Mouse (Mus musculus) hindbrain, embryonic 11.5 days (tissue): Measurements from ENCODE around the gene Mef2a. TPM values are rescaled to one million over a fixed set of nuclear protein-coding genes. Genes with fewer than 3 reads are reported as not detected.

ENCODE experiments used
- ATAC-seq: fragments of 200-750 bp; cut with Nextera tagmentation; 2 replicates; pipeline ENCODE4 v1.8.0; 2017; ENCODE audit warnings: mild to moderate bottlenecking, moderate TSS enrichment, moderate library complexity; ENCODE audit not compliant: low FRiP score
- DNase-seq: peaks from one replicate; pipeline ENCODE4 v3.0.0-alpha.2; 2015; ENCODE audit warnings: low spot score
- H3K27ac ChIP-seq: fragments of 300-500 bp; sonication (generic); 2 replicates; pipeline ENCODE4 v1.5.1; 2014; ENCODE audit warnings: mild to moderate bottlenecking, low read depth, low read length
- H3K27me3 ChIP-seq: fragments of 300-500 bp; sonication (generic); 2 replicates; pipeline ENCODE4 v1.6.1; 2014; ENCODE audit warnings: mild to moderate bottlenecking, low read length, moderate library complexity, mixed read lengths; ENCODE audit not compliant: control insufficient read depth, insufficient read depth
- H3K36me3 ChIP-seq: fragments of 300-500 bp; sonication (generic); 2 replicates; pipeline ENCODE4 v1.6.1; 2014; ENCODE audit warnings: mild to moderate bottlenecking, low read length, moderate library complexity, mixed read lengths; ENCODE audit not compliant: control insufficient read depth, insufficient read depth
- H3K4me1 ChIP-seq: fragments of 300-500 bp; sonication (generic); replicated peaks from 2 replicates; pipeline ENCODE4 v1.6.1; 2014; ENCODE audit warnings: low read length, mixed read lengths; ENCODE audit not compliant: control insufficient read depth, insufficient read depth
- H3K4me2 ChIP-seq: fragments of 300-500 bp; sonication (generic); replicated peaks from 2 replicates; pipeline ENCODE4 v1.6.1; 2014; ENCODE audit warnings: mild to moderate bottlenecking, low read depth, low read length
- H3K4me3 ChIP-seq: fragments of 300-500 bp; sonication (generic); 2 replicates; pipeline ENCODE4 v1.5.1; 2014; ENCODE audit warnings: low read depth, low read length
- H3K9ac ChIP-seq: fragments of 300-500 bp; sonication (generic); 2 replicates; pipeline ENCODE4 v1.6.1; 2014; ENCODE audit warnings: low read depth, low read length
- H3K9me3 ChIP-seq: fragments of 300-500 bp; sonication (generic); 2 replicates; pipeline ENCODE4 v1.6.1; 2016; ENCODE audit warnings: low read length; ENCODE audit not compliant: control insufficient read depth
- WGBS: fragments of 180-500 bp; shearing (Covaris S2); extraction: QIAGEN DNeasy Blood & Tissue Kit; methylation state at CpG from one replicate; pipeline ENCODE4 v1.1.7; 2014; 5-methylcytosine and 5-hydroxymethylcytosine counted together
- polyA plus RNA-seq: library from polyadenylated mRNA; unstranded; fragments of >200 nt; fragmentation: Nextera tagmentation; extraction: Ambion mirVana; gene quantifications from 2 replicates; pipeline ENCODE4 v1.2.1, GENCODE M21; 2014

Mef2a gene
- polyA plus RNA-seq, 1 experiment from 2014 or later: 32.3 TPM

GRCm38 (mm10) chr7:67230221-67230620 is 142.4 kb downstream of the Mef2a start:
- ATAC-seq (no peak), DNase-seq (no peak)
- Histone ChIP-seq H3K36me3 (0 out of 2 replicates have a peak, but pooled peaks cover 3% of the 10 kb centered on the region), H3K4me3 (no peak overlapping the region), H3K4me2 (no peak overlapping the region), H3K9ac (no peak overlapping the region), H3K27ac (no peak overlapping the region), H3K9me3 (no peaks in the 10 kb centered on the region), H3K4me1 (no peaks in the 10 kb centered on the region), H3K27me3 (no peaks in the 10 kb centered on the region)
- WGBS: 94% methylated on average over 3 of the region's 3 CpGs

DNA sequence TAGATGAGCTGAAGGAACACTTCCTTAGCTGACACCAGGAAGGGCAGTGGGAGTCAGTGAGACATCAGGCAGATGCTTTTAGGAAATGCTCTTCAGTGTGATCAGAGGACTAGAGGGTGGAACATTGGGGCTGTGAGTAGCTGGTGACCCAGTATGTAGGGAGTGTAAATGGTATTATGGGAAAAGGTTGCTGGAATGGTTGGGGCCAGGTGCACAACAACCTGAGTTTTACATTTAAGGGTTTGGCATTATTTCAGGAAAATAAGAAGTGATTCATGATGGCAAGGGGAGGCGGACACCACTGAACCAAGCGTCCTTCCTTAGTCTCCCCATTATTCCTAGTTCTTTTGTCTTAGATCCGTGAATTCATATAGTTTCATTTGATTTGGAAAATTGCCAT is 143.0 kb downstream of the Mef2a start:
- Histone ChIP-seq H3K4me2 (no peak overlapping the region), H3K9me3 (no peaks in the 10 kb centered on the region), H3K4me3 (no peak overlapping the region), H3K4me1 (no peaks in the 10 kb centered on the region), H3K9ac (no peak overlapping the region), H3K27ac (no peak overlapping the region), H3K36me3 (0 out of 2 replicates have a peak, but pooled peaks cover under 1% of the 10 kb centered on the region), H3K27me3 (no peaks in the 10 kb centered on the region)
- 89% methylated on average over 3 of the region's 3 CpGs for WGBS
- ATAC-seq: no peak
- DNase-seq: no peak

DNA sequence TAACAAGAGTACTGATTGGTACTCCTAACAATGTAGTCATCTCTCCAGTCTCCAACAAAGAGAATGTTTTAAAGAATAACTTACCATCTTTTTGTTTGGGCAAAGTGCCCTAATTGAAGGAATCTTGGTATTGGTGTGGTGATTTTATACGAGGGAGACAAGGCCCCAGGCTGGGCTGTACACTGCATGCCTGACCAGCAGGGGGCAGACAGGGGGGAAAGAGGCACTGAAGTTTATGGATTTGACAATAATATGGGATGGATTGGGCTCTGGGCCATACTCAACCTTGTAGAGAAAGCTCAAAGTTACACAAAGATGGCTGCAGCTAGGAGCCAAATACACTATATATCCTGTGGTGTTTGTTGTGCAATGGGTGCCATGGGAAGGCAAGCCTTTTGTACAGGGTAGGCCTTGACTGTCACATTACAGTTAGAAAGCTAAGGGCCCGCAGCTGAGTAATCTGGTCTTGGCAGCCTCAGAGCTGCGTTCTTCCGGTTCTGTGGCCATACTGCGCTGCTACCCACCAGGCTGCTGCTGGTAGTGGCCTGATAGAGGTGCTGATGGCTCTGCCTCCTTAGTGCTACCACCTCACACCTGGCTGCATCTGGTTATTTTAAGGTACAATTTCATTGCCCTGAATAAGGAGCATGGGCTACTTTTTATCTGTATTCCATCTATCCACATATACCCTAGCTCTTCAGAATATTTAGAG is 143.6 kb downstream of the Mef2a start:
- no peak overlapping the region for H3K4me3 ChIP-seq
- H3K27ac ChIP-seq: no peak overlapping the region
- H3K9me3 ChIP-seq: no peaks in the 10 kb centered on the region
- WGBS: 74% methylated on average over 5 of the region's 5 CpGs
- DNase-seq (peak; percentile 73), ATAC-seq (no peak)
- no peak overlapping the region for H3K4me2 ChIP-seq
- H3K36me3 ChIP-seq: no peaks in the 10 kb centered on the region
- H3K27me3 ChIP-seq: no peaks in the 10 kb centered on the region
- H3K9ac ChIP-seq: no peak overlapping the region
- no peaks in the 10 kb centered on the region for H3K4me1 ChIP-seq

- ATAC-seq (no peak), DNase-seq (no peak)
- Histone ChIP-seq H3K27me3 (no peaks in the 10 kb centered on the region), H3K9ac (no peak overlapping the region), H3K27ac (no peak overlapping the region), H3K9me3 (no peaks in the 10 kb centered on the region), H3K4me1 (no peaks in the 10 kb centered on the region), H3K36me3 (no peaks in the 10 kb centered on the region), H3K4me2 (no peak overlapping the region), H3K4me3 (no peak overlapping the region)
- WGBS: 64% methylated on average over 3 of the region's 3 CpGs
These were observed 144.3 kb downstream of the Mef2a start for GRCm38 (mm10) chr7:67228390-67228789.

DNA sequence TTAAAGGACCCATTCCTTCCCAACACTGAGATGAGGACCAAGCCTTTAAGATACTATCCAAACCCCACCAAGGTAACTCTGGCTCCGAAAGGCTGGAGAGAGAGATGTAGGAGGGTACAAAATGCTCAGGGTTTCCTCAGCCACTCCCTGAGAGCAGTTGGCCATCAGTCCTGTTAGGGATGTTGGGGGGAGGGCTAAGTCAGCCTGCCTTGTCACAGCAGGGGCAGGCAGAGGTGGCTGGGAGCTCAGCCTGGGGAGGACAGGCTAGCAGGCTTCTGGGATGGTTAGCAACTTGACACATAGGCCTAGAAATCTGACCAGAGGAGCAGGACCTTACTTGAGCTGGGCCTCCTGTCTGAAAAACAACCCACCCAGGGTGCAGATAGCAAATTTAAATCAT is 145.1 kb downstream of the Mef2a start:
- no peak for DNase-seq
- ATAC-seq: no peak
- Histone ChIP-seq H3K27ac (no peak overlapping the region), H3K9me3 (no peaks in the 10 kb centered on the region), H3K36me3 (no peaks in the 10 kb centered on the region), H3K4me2 (no peak overlapping the region), H3K9ac (no peak overlapping the region), H3K27me3 (no peaks in the 10 kb centered on the region), H3K4me1 (peaks cover 3% of the 10 kb centered on the region; the same call in 1 of the 2 replicates), H3K4me3 (no peak overlapping the region)
- WGBS: 67% methylated on average over 1 of the region's 1 CpGs

GRCm38 (mm10) chr7:67225943-67226625 is 146.6 kb downstream of the Mef2a start:
- 93% methylated on average over 15 of the region's 15 CpGs for WGBS
- Histone ChIP-seq H3K9me3 (no peaks in the 10 kb centered on the region), H3K9ac (no peak overlapping the region), H3K36me3 (no peaks in the 10 kb centered on the region), H3K4me1 (peaks cover 3% of the 10 kb centered on the region; the same call in 1 of the 2 replicates), H3K4me3 (no peak overlapping the region), H3K27ac (no peak overlapping the region), H3K27me3 (no peaks in the 10 kb centered on the region), H3K4me2 (no peak overlapping the region)
- DNase-seq: no peak
- no peak for ATAC-seq

- no peaks in the 10 kb centered on the region for H3K9me3 ChIP-seq
- H3K36me3 ChIP-seq: no peaks in the 10 kb centered on the region
- no peaks in the 10 kb centered on the region for H3K27me3 ChIP-seq
- H3K4me3 ChIP-seq: peak within 1 kb of the TSS; percentile 76
- H3K4me2 ChIP-seq: peak within 1 kb of the TSS; percentile 83
- no peak within 1 kb of the TSS for H3K27ac ChIP-seq
- peaks cover 3% of the 10 kb centered on the region; the same call in 1 of the 2 replicates for H3K4me1 ChIP-seq
- peak; percentile 96 for DNase-seq
- WGBS: 10% methylated on average over 21 of the region's 31 CpGs
- H3K9ac ChIP-seq: peak within 1 kb of the TSS; percentile 86
- ATAC-seq: peak; percentile 99
These were observed 150.3 kb downstream of the Mef2a start, which contains the start of gene Lysmd4 for GRCm38 (mm10) chr7:67222220-67222862. TSS of gene Lysmd4 (plus strand) at chr7:67222544.

GRCm38 (mm10) chr7:67217025-67217424 is 155.6 kb downstream of the Mef2a start:
- Histone ChIP-seq H3K4me1 (no peaks in the 10 kb centered on the region), H3K36me3 (no peaks in the 10 kb centered on the region), H3K9ac (no peak overlapping the region), H3K27me3 (no peaks in the 10 kb centered on the region), H3K4me3 (no peak overlapping the region), H3K27ac (no peak overlapping the region), H3K4me2 (no peak overlapping the region), H3K9me3 (no peaks in the 10 kb centered on the region)
- WGBS: 72% methylated on average over 3 of the region's 3 CpGs
- peak; percentile 75 for DNase-seq
- no peak for ATAC-seq
